Mouse (Mus musculus) liver, embryonic 13.5 days (tissue): Measurements from ENCODE around the gene Armcx4. TPM values are rescaled to one million over a fixed set of nuclear protein-coding genes. Genes with fewer than 3 reads are reported as not detected.

Experiments used
- polyA plus RNA-seq: library from polyadenylated mRNA; unstranded; fragments of >200 nt; fragmentation: Nextera tagmentation; extraction: Ambion mirVana; gene quantifications from 2 replicates; pipeline ENCODE4 v1.2.1, GENCODE M21; 2015

Gene Armcx4
- polyA plus RNA-seq, 1 experiment from 2014 or later, result 0.35 TPM

Other genes starting within 250 kb of the Armcx4 start
- gene Taf7l, start 210.0 kb upstream of the Armcx4 start, polyA plus RNA-seq, result not detected in 2 replicates
- 134 and 146 TPM in 2 replicates for gene Timm8a1, start 144.7 kb upstream of the Armcx4 start, polyA plus RNA-seq
- 24.9 and 31.3 TPM in 2 replicates for gene Btk, start 102.9 kb upstream of the Armcx4 start, polyA plus RNA-seq
- 398 and 420 TPM in 2 replicates for gene Rpl36a, start 100.9 kb upstream of the Armcx4 start, polyA plus RNA-seq
- gene Gla, start 85.4 kb upstream of the Armcx4 start, polyA plus RNA-seq, result 4.5 TPM in 2 replicates
- gene Hnrnph2, start 85.3 kb upstream of the Armcx4 start, polyA plus RNA-seq, result 87.1 and 108 TPM in 2 replicates
- gene Armcx1, start 31.4 kb downstream of the Armcx4 start, polyA plus RNA-seq, result 7.5 and 8.9 TPM in 2 replicates
- 6.5 and 7.5 TPM in 2 replicates for gene Armcx6, start 64.9 kb downstream of the Armcx4 start, polyA plus RNA-seq
- 17.1 and 22.9 TPM in 2 replicates for gene Armcx3, start 70.1 kb downstream of the Armcx4 start, polyA plus RNA-seq
- 12.0 and 13.8 TPM in 2 replicates for gene Armcx2, start 122.7 kb downstream of the Armcx4 start, polyA plus RNA-seq